Mouse (Mus musculus): ENCODE data around the gene 4931414P19Rik. TPM values are rescaled to one million over a fixed set of nuclear protein-coding genes. Genes with fewer than 3 reads are reported as not detected.

Gene 4931414P19Rik
- total and polyA plus RNA-seq, 3 experiments = 1.5 to 2.9 (median 2.7) TPM

DNA sequence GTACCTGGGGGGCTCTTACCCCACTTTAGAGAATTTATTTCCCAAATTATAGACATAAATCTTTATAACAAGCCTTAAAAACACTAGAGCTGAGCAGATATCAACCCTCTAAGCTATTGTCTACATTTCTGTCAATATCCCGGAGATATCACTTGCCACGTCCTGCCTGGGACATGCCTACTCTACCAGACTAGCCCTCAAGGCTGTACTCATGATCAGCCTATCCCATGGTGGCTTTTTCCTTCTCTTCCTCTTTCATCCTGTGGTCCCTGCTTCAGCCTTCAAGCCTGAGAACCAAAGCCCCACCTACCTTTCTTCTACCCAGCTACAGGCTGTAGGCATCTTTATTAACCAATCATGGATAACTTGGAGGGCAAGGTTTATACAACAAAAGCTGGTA is 24.0 kb upstream of the 4931414P19Rik start:
- H3K4me1 ChIP-seq (ENCODE audit: control insufficient read depth in 1 of 2, insufficient read depth in 2 of 2) = no peaks in the 10 kb centered on the region
- H3K9ac ChIP-seq (ENCODE audit: insufficient read depth, low read depth) = no peak overlapping the region
- H3K27ac ChIP-seq (ENCODE audit: insufficient read depth, low read depth) = no peak overlapping the region
- H3K27me3 ChIP-seq (replicated peaks) = no peaks in the 10 kb centered on the region
- in situ Hi-C loops (cut with MboI; ENCODE audit: low pct_ligation_motif_present, low pct_unique_long_range_greater_than_20kb, low sequenced_read_pairs) (loop anchor here (10.0 to 25.0 kb wide), 2 partner anchors 55 to 567 kb away; partner anchors contain the start of gene Ajuba), dilution Hi-C loops (cut with MboI; ENCODE audit: extremely low pct_ligation_motif_present, extremely low pct_unique_long_range_greater_than_20kb, low sequenced_read_pairs) (no loop called here)
- H3K4me2 ChIP-seq (ENCODE audit: insufficient read depth, low read depth, poor library complexity, severe bottlenecking) = no peak overlapping the region
- H3K79me2 ChIP-seq (replicated peaks; ENCODE audit: control insufficient read depth, extremely low read depth, insufficient read depth, poor library complexity, severe bottlenecking) = no peaks in the 10 kb centered on the region
- no peaks in the 10 kb centered on the region for H3K9me3 ChIP-seq (replicated peaks; ENCODE audit: low read length)
- DNase-seq (ENCODE audit: extremely low read depth) = no peak
- TF ChIP-seq SIN3A (IDR thresholded peaks at IDR 0.05; ENCODE audit: low read length) = no peak
- TF ChIP-seq HCFC1 (IDR thresholded peaks at IDR 0.05; ENCODE audit: low read depth, low read length) = no peak
- TF ChIP-seq MAX (IDR thresholded peaks at IDR 0.05; ENCODE audit: low read length) = no peak
- no peak for TF ChIP-seq ZMIZ1 (IDR thresholded peaks at IDR 0.05; ENCODE audit: low read depth, low read length)
- TF ChIP-seq NRF1 (IDR thresholded peaks at IDR 0.05; ENCODE audit: low read depth, low read length) = no peak
- peaks cover 38 to 65% of the 10 kb centered on the region in 2 experiments for H3K36me3 ChIP-seq (replicated peaks in 1 of 2; ENCODE audit: control insufficient read depth in 1 of 2, insufficient read depth in 1 of 2, low read length in 1 of 2)
- no peak overlapping the region for H3K4me3 ChIP-seq (replicated peaks in 1 of 3; ENCODE audit: low read depth in 2 of 3, low read length in 2 of 3, poor library complexity in 1 of 3)

DNA sequence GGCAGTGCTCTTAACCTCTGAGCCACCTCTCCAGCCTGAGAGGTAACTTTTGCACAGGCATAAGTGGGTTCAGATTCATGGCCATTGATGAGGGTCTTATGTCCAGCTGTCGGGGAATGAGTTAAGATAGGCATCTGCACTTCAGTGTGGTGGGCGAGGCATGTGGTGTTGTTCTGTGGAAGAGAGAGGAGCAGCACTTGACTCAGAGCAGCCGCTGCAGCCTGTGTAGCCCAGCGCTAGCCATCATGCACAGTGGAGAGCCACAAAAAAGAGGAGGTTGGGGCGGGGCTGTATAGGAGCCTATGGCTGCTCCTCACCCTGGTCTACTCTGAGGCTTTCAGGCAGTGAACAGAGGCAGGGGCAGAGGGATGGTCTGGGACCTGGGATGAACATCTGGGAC is 22.3 kb upstream of the 4931414P19Rik start:
- no peaks in the 10 kb centered on the region for H3K79me2 ChIP-seq (replicated peaks; ENCODE audit: control insufficient read depth, extremely low read depth, insufficient read depth, poor library complexity, severe bottlenecking)
- in situ Hi-C loops (cut with MboI; ENCODE audit: low pct_ligation_motif_present, low pct_unique_long_range_greater_than_20kb, low sequenced_read_pairs) = loop anchor here (25.0 kb wide), 1 partner anchor 566 kb away; no protein-coding TSS in a partner anchor
- H3K9ac ChIP-seq (ENCODE audit: insufficient read depth, low read depth) = no peak overlapping the region
- no peak overlapping the region for H3K4me2 ChIP-seq (ENCODE audit: insufficient read depth, low read depth, poor library complexity, severe bottlenecking)
- H3K9me3 ChIP-seq (replicated peaks; ENCODE audit: low read length) = no peaks in the 10 kb centered on the region
- H3K36me3 ChIP-seq (replicated peaks in 1 of 2; ENCODE audit: control insufficient read depth in 1 of 2, insufficient read depth in 1 of 2, low read length in 1 of 2) = peaks cover 24 to 48% of the 10 kb centered on the region in 2 experiments
- no peak for TF ChIP-seq UBTF (IDR thresholded peaks at IDR 0.05; ENCODE audit: low read depth, low read length)
- TF ChIP-seq MXI1 (IDR thresholded peaks at IDR 0.05; ENCODE audit: low read depth, low read length) = no peak
- TF ChIP-seq JUN (IDR thresholded peaks at IDR 0.05; ENCODE audit: insufficient read depth, low read depth, low read length) = no peak
- TF ChIP-seq USF1 (IDR thresholded peaks at IDR 0.05; ENCODE audit: low read depth, low read length) = no peak
- TF ChIP-seq TBP (conservative IDR thresholded peaks at IDR 0.05; ENCODE audit: low read depth, low read length) = no peak
- dilution Hi-C loops (cut with MboI; ENCODE audit: extremely low pct_ligation_motif_present, extremely low pct_unique_long_range_greater_than_20kb, low sequenced_read_pairs) = no loop called here
- no peak overlapping the region for H3K4me3 ChIP-seq (replicated peaks in 1 of 3; ENCODE audit: low read depth in 2 of 3, low read length in 2 of 3, poor library complexity in 1 of 3)
- no peak for DNase-seq (ENCODE audit: extremely low read depth)
- H3K4me1 ChIP-seq (ENCODE audit: control insufficient read depth in 1 of 2, insufficient read depth in 2 of 2) = no peaks in the 10 kb centered on the region
- H3K27ac ChIP-seq (ENCODE audit: insufficient read depth, low read depth) = no peak overlapping the region
- no peaks in the 10 kb centered on the region for H3K27me3 ChIP-seq (replicated peaks)

DNA sequence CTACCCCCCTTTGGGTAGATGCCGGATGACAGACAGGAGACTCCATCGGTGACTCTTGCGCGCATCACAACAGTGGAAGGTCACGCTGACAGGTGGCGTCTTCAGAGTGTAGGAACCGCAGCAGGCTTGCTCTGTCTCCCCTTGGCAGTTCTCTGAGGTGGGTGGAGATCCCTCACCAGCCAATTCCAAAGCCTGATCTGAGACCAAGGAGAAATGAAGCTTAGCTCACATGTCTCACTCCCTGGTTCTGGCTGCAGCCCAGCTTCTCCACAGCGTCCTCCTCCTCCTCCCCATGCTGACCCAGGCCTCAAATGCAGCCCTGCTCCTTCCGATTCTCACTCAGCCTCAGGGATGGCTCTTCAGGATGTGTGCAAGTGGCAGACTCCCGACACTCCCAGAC is 19.2 kb upstream of the 4931414P19Rik start:
- Histone ChIP-seq H3K36me3 (replicated peaks in 1 of 2; ENCODE audit: control insufficient read depth in 1 of 2, insufficient read depth in 1 of 2, low read length in 1 of 2) (peaks cover 0 to 17% of the 10 kb centered on the region in 2 experiments), H3K27ac (ENCODE audit: insufficient read depth, low read depth) (no peak overlapping the region), H3K9me3 (replicated peaks; ENCODE audit: low read length) (no peaks in the 10 kb centered on the region), H3K9ac (ENCODE audit: insufficient read depth, low read depth) (no peak overlapping the region), H3K4me2 (ENCODE audit: insufficient read depth, low read depth, poor library complexity, severe bottlenecking) (no peak overlapping the region), H3K79me2 (replicated peaks; ENCODE audit: control insufficient read depth, extremely low read depth, insufficient read depth, poor library complexity, severe bottlenecking) (no peaks in the 10 kb centered on the region), H3K4me1 (ENCODE audit: control insufficient read depth in 1 of 2, insufficient read depth in 2 of 2) (peaks cover 0 to 4% of the 10 kb centered on the region in 2 experiments; a peak in 1 of 4 replicates), H3K27me3 (replicated peaks) (no peaks in the 10 kb centered on the region), H3K4me3 (replicated peaks in 1 of 3; ENCODE audit: low read depth in 2 of 3, low read length in 2 of 3, poor library complexity in 1 of 3) (no peak overlapping the region)
- no peak for DNase-seq (ENCODE audit: extremely low read depth)
- dilution Hi-C loops (cut with MboI; ENCODE audit: extremely low pct_ligation_motif_present, extremely low pct_unique_long_range_greater_than_20kb, low sequenced_read_pairs) = no loop called here
- in situ Hi-C loops (cut with MboI; ENCODE audit: low pct_ligation_motif_present, low pct_unique_long_range_greater_than_20kb, low sequenced_read_pairs) = loop anchor here (25.0 kb wide), 1 partner anchor 563 kb away; no protein-coding TSS in a partner anchor
- TF ChIP-seq USF2 (conservative IDR thresholded peaks at IDR 0.05; ENCODE audit: low read depth, low read length) = no peak
- no peak for TF ChIP-seq MAZ (IDR thresholded peaks at IDR 0.05; ENCODE audit: low read depth, low read length)
- TF ChIP-seq ETS1 (conservative IDR thresholded peaks at IDR 0.05; ENCODE audit: low read depth, low read length) = no peak
